ENCODE assay signal across 11 mouse cellular contexts in genomic region chr4:130715126-130715525, GRCm38 (mm10). TPM values are rescaled to one million over a fixed set of nuclear protein-coding genes. Genes with fewer than 3 reads are reported as not detected.
A peak's percentile ranks its signal among the peaks of the same experiment; 100 is the strongest.
DNase-seq lines count a peak whose midpoint lies in the region; ATAC-seq lines count a peak whose summit lies in the region.
"Had no signal": no experiment of that assay in that cellular context is flagged by ENCODE, and none has a peak within 500 bp of the region (broad histone marks: within the 10 kb centered on the region; RNA-seq: fewer than 3 reads in every experiment).

No protein-coding gene starts in this region.

- peak; percentile 13 for DNase-seq in lung, postnatal 36 days
- DNase-seq in lung, postnatal 14 days = no peak
- DNase-seq in hindbrain, embryonic 11.5 days (ENCODE audit: low spot score) = no peak
- no peak for DNase-seq in left cerebral cortex, adult 8-10 months (ENCODE audit: low spot score in 2 of 2)
- DNase-seq in hindbrain, embryonic 14.5 days (ENCODE audit: low spot score) = no peak
- DNase-seq: cerebellum, adult 11-12 months; thymus, postnatal 25 days had no signal

- H3K9ac ChIP-seq in heart, embryonic 15.5 days = no peak overlapping the region
- peak overlapping the region; percentile 59 for H3K9ac ChIP-seq in liver, embryonic 15.5 days
- no peak overlapping the region for H3K9ac ChIP-seq in hindbrain, embryonic 11.5 days (ENCODE audit: low read depth, low read length)
- H3K9ac ChIP-seq in hindbrain, embryonic 14.5 days = no peak overlapping the region
- H3K9ac ChIP-seq: midbrain, embryonic 12.5 days had no signal

- H3K36me3 ChIP-seq in heart, embryonic 15.5 days = peaks cover 5% of the 10 kb centered on the region; the same call in 1 of the 2 replicates
- peaks cover 28% of the 10 kb centered on the region for H3K36me3 ChIP-seq in liver, embryonic 15.5 days (replicated peaks)
- H3K36me3 ChIP-seq in hindbrain, embryonic 11.5 days (ENCODE audit: control insufficient read depth, insufficient read depth, low read length) = no peaks in the 10 kb centered on the region
- H3K36me3 ChIP-seq in hindbrain, embryonic 14.5 days (replicated peaks; ENCODE audit: control insufficient read depth, insufficient read depth) = peaks cover 9% of the 10 kb centered on the region

- H3K4me1 ChIP-seq in heart, embryonic 15.5 days (replicated peaks) = peaks cover 55% of the 10 kb centered on the region
- H3K4me1 ChIP-seq in liver, embryonic 15.5 days (replicated peaks) = peaks cover 92% of the 10 kb centered on the region
- no peaks in the 10 kb centered on the region for H3K4me1 ChIP-seq in hindbrain, embryonic 11.5 days (replicated peaks; ENCODE audit: control insufficient read depth, insufficient read depth, low read length)
- H3K4me1 ChIP-seq in hindbrain, embryonic 14.5 days (replicated peaks; ENCODE audit: control insufficient read depth, insufficient read depth, low read length) = peaks cover 20% of the 10 kb centered on the region; the same call in 1 of the 2 replicates

- peak overlapping the region; percentile 58 for H3K27ac ChIP-seq in heart, embryonic 15.5 days
- peak overlapping the region; percentile 96 for H3K27ac ChIP-seq in liver, embryonic 15.5 days (replicated peaks)
- H3K27ac ChIP-seq in hindbrain, embryonic 11.5 days (ENCODE audit: low read depth, low read length) = no peak overlapping the region
- no peak overlapping the region for H3K27ac ChIP-seq in hindbrain, embryonic 14.5 days
- H3K27ac ChIP-seq: midbrain, embryonic 12.5 days had no signal

- ATAC-seq in heart, embryonic 15.5 days (replicated peaks; ENCODE audit: insufficient number of reproducible peaks, insufficient read depth, low FRiP score, low read depth) = no peak
- ATAC-seq in liver, embryonic 15.5 days (ENCODE audit: insufficient read depth) = peak; percentile 98
- ATAC-seq in hindbrain, embryonic 11.5 days (ENCODE audit: low FRiP score) = no peak
- no peak for ATAC-seq in hindbrain, embryonic 14.5 days (ENCODE audit: low FRiP score)
- ATAC-seq: Patski had no signal

- H3K4me3 ChIP-seq in heart, embryonic 15.5 days = no peak overlapping the region
- peak overlapping the region; percentile 25 for H3K4me3 ChIP-seq in liver, embryonic 15.5 days (replicated peaks)
- no peak overlapping the region for H3K4me3 ChIP-seq in hindbrain, embryonic 11.5 days (ENCODE audit: low read depth, low read length)
- no peak overlapping the region for H3K4me3 ChIP-seq in hindbrain, embryonic 14.5 days (replicated peaks; ENCODE audit: low read length)
- H3K4me3 ChIP-seq: midbrain, embryonic 12.5 days had no signal

- peak overlapping the region; percentile 49 for H3K4me2 ChIP-seq in heart, embryonic 15.5 days
- peak overlapping the region; percentile 69 for H3K4me2 ChIP-seq in liver, embryonic 15.5 days
- H3K4me2 ChIP-seq in hindbrain, embryonic 11.5 days (replicated peaks; ENCODE audit: low read depth, low read length) = no peak overlapping the region
- no peak overlapping the region for H3K4me2 ChIP-seq in hindbrain, embryonic 14.5 days (replicated peaks)
- H3K4me2 ChIP-seq: midbrain, embryonic 12.5 days had no signal

- no peaks in the 10 kb centered on the region for H3K9me3 ChIP-seq in heart, embryonic 15.5 days (replicated peaks)
- no peaks in the 10 kb centered on the region for H3K9me3 ChIP-seq in liver, embryonic 15.5 days (replicated peaks)
- no peaks in the 10 kb centered on the region for H3K9me3 ChIP-seq in hindbrain, embryonic 11.5 days (ENCODE audit: control insufficient read depth, low read length)
- H3K9me3 ChIP-seq in hindbrain, embryonic 14.5 days (ENCODE audit: control insufficient read depth, low read length) = no peaks in the 10 kb centered on the region
- H3K9me3 ChIP-seq: midbrain, embryonic 12.5 days had no signal

- H3K27me3 ChIP-seq in heart, embryonic 15.5 days = no peaks in the 10 kb centered on the region
- no peaks in the 10 kb centered on the region for H3K27me3 ChIP-seq in liver, embryonic 15.5 days
- no peaks in the 10 kb centered on the region for H3K27me3 ChIP-seq in hindbrain, embryonic 11.5 days (ENCODE audit: control insufficient read depth, insufficient read depth, low read length)
- no peaks in the 10 kb centered on the region for H3K27me3 ChIP-seq in hindbrain, embryonic 14.5 days (ENCODE audit: control insufficient read depth, insufficient read depth, low read length)
- H3K27me3 ChIP-seq: midbrain, embryonic 12.5 days; Patski had no signal

RNA-seq across cellular contexts. Expression of gene Pum1, which starts 52.0 kb away (rescaled TPM):
- polyA plus RNA-seq in heart, embryonic 15.5 days (2015; fragmentation: Nextera tagmentation; extraction: Ambion mirVana) = 46.8 and 57.9 TPM in 2 replicates
- 31.7 and 35.7 TPM in 2 replicates for polyA plus RNA-seq in liver, embryonic 15.5 days (2015; fragmentation: Nextera tagmentation; extraction: Ambion mirVana)
- polyA plus RNA-seq in hindbrain, embryonic 11.5 days (2014; fragmentation: Nextera tagmentation; extraction: Ambion mirVana) = 106 and 117 TPM in 2 replicates
- total RNA-seq in left cerebral cortex, adult 8-10 months (2022) = 100 to 1,000 TPM; 101 to 116 (median 106) TPM
- 88.9 and 91.1 TPM in 2 replicates for polyA plus RNA-seq in hindbrain, embryonic 14.5 days (2014; fragmentation: Nextera tagmentation; extraction: Ambion mirVana)

Comparison
In these comparisons a context has a peak if more than half of its experiments do, and no peak if none do; other contexts are left out.
1. H3K27ac ChIP-seq: peak in heart, embryonic 15.5 days (single experiment) and liver, embryonic 15.5 days (single experiment); none in hindbrain, embryonic 11.5 days (single experiment) and hindbrain, embryonic 14.5 days (single experiment).
2. H3K4me2 ChIP-seq: peak in heart, embryonic 15.5 days (single experiment) and liver, embryonic 15.5 days (single experiment); none in hindbrain, embryonic 11.5 days (single experiment) and hindbrain, embryonic 14.5 days (single experiment).